Mouse (Mus musculus): ENCODE data around the gene Snapc3.
"Not testable (repeated sequence)": the region's sequence is repeated elsewhere in the genome, so short reads cannot be mapped to it uniquely, and the experiment has no call there.

Snapc3 gene

GRCm38 (mm10) chr4:83501037-83501430, 83.5 kb downstream of the Snapc3 start:
- DNase-seq: no peak

GRCm38 (mm10) chr4:83509600-83509999, 92.1 kb downstream of the Snapc3 start:
- no peak for DNase-seq

- no peak for DNase-seq
Observed at GRCm38 (mm10) chr4:83511083-83511482, 93.6 kb downstream of the Snapc3 start.

GRCm38 (mm10) chr4:83512217-83512616, 94.7 kb downstream of the Snapc3 start:
- DNase-seq: no peak

GRCm38 (mm10) chr4:83512644-83513043, 95.1 kb downstream of the Snapc3 start:
- no peak for DNase-seq

- DNase-seq: no peak
Observed at GRCm38 (mm10) chr4:83514183-83514582, 96.7 kb downstream of the Snapc3 start.

- DNase-seq: no peak
Observed at GRCm38 (mm10) chr4:83514976-83515669, 97.6 kb downstream of the Snapc3 start.

GRCm38 (mm10) chr4:83516144-83516543, 98.6 kb downstream of the Snapc3 start:
- DNase-seq: not testable (repeated sequence)
